Mouse (Mus musculus): ENCODE data around the gene B2m. TPM values are rescaled to one million over a fixed set of nuclear protein-coding genes. Genes with fewer than 3 reads are reported as not detected.
A peak's percentile ranks its signal among the peaks of the same experiment; 100 is the strongest.
"Not testable (repeated sequence)": the region's sequence is repeated elsewhere in the genome, so short reads cannot be mapped to it uniquely, and the experiment has no call there.

B2m gene
- 202 and 246 TPM in 2 replicates for polyA plus RNA-seq (2014; fragmentation: Nextera tagmentation; extraction: Ambion mirVana)

DNA sequence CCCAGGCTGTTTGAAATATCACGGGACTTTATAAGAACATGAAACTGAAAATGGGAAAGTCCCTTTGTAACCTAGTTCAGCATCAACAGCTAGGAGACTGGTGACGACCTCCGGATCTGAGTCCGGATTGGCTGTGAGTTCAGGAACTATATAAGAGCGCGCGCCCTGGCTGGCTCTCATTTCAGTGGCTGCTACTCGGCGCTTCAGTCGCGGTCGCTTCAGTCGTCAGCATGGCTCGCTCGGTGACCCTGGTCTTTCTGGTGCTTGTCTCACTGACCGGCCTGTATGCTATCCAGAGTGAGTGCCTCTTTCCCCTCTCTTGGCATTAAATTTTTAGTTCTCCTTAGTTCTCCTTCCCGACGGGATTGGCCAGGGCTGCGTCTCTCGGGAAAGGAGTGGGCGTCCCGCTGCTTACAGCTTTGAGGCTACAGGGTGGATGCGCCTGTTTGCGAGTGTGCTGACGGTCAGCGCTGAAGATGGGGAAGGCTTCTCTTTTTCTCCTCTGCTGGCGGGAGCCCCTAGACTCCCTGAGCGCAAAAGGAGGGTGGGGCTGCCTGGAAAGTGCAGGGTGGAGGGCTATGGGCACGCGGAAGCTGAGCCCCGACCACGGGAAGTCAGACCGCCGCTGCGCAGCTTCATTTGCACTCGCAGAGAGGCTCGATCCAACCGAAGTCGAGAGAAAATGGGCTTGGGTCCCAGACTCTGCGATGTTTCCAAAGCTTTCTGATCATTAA is at the start of gene B2m:
Gene B2m (plus strand): TSS at position 179 of the 734 bp plus-strand sequence.
- H3K27ac ChIP-seq (ENCODE audit: low read depth, low read length): peak within 1 kb of the TSS; percentile 66; the same call in 1 of the 2 replicates
- peak within 1 kb of the TSS; percentile 86 for H3K4me2 ChIP-seq (replicated peaks; ENCODE audit: low read depth, low read length)
- under 1% methylated on average over 39 of the region's 40 CpGs for WGBS
- ATAC-seq (ENCODE audit: low FRiP score, low TSS enrichment): peak; percentile 98
- peaks cover 10% of the 10 kb centered on the region; the same call in 1 of the 2 replicates for H3K36me3 ChIP-seq (ENCODE audit: control insufficient read depth, insufficient read depth, low read length)
- H3K4me3 ChIP-seq (ENCODE audit: low read length): peak within 1 kb of the TSS; percentile 63
- peak within 1 kb of the TSS; percentile 72 for H3K9ac ChIP-seq (ENCODE audit: low read depth, low read length)
- 0 out of 2 replicates have a peak, but pooled peaks cover 8% of the 10 kb centered on the region for H3K4me1 ChIP-seq (ENCODE audit: control insufficient read depth, insufficient read depth, low read length)
- no peaks in the 10 kb centered on the region for H3K9me3 ChIP-seq (ENCODE audit: control insufficient read depth, low read length)
- no peaks in the 10 kb centered on the region for H3K27me3 ChIP-seq (ENCODE audit: control insufficient read depth, insufficient read depth, low read length)

DNA sequence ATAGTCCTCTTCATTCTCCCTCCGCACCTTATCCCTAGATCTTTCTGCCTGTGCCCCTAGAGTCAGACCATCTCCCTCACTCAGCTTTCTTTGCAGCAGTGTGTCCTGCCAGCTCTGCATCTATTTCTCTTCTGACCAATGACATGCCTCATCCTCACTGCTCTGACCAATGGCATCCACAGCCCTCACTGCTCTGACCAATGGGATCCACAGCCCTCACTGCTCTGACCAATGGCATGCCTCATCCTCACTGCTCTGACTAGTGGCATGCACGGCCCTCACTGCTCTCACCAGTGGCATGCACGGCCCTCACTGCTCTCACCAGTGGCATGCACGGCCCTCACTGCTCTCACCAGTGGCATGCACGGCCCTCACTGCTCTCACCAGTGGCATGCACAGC is 49.8 kb upstream of the B2m start:
- H3K4me2 ChIP-seq (replicated peaks; ENCODE audit: low read depth, low read length); H3K9me3 ChIP-seq (ENCODE audit: control insufficient read depth, low read length); H3K4me1 ChIP-seq (ENCODE audit: control insufficient read depth, insufficient read depth, low read length); ATAC-seq (ENCODE audit: low FRiP score, low TSS enrichment); H3K27me3 ChIP-seq (ENCODE audit: control insufficient read depth, insufficient read depth, low read length); H3K4me3 ChIP-seq (ENCODE audit: low read length); H3K9ac ChIP-seq (ENCODE audit: low read depth, low read length); H3K27ac ChIP-seq (ENCODE audit: low read depth, low read length): not testable (repeated sequence)
- 90% methylated on average over 5 of the region's 5 CpGs for WGBS
- peaks cover 69% of the 10 kb centered on the region for H3K36me3 ChIP-seq (ENCODE audit: control insufficient read depth, insufficient read depth, low read length)

DNA sequence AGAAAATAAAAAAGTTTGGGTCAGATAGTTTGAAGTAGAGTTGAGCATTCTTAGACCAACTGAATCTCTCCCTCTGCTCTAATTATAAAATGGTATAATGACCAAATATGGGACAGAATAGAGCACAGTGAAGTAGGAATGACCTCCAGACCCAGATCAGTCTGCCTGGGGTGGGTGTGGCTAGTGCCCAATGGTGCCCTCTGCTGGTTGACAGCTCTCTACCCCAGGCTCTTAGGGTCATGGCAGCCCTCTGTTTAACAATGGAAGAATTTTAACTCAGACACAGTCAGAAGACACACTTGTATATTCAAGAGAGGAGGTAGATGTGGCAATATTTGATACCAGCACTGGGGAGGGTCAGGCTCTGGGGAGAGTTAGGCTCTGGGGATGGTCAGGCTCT is 45.4 kb upstream of the B2m start:
- H3K4me3 ChIP-seq (ENCODE audit: low read length): no peak overlapping the region
- ATAC-seq (ENCODE audit: low FRiP score, low TSS enrichment): no peak
- H3K4me1 ChIP-seq (ENCODE audit: control insufficient read depth, insufficient read depth, low read length): no peaks in the 10 kb centered on the region
- H3K27ac ChIP-seq (ENCODE audit: low read depth, low read length): no peak overlapping the region
- no peaks in the 10 kb centered on the region for H3K9me3 ChIP-seq (ENCODE audit: control insufficient read depth, low read length)
- H3K4me2 ChIP-seq (replicated peaks; ENCODE audit: low read depth, low read length): no peak overlapping the region
- H3K9ac ChIP-seq (ENCODE audit: low read depth, low read length): no peak overlapping the region
- H3K36me3 ChIP-seq (ENCODE audit: control insufficient read depth, insufficient read depth, low read length): peaks cover 49% of the 10 kb centered on the region
- no peaks in the 10 kb centered on the region for H3K27me3 ChIP-seq (ENCODE audit: control insufficient read depth, insufficient read depth, low read length)

DNA sequence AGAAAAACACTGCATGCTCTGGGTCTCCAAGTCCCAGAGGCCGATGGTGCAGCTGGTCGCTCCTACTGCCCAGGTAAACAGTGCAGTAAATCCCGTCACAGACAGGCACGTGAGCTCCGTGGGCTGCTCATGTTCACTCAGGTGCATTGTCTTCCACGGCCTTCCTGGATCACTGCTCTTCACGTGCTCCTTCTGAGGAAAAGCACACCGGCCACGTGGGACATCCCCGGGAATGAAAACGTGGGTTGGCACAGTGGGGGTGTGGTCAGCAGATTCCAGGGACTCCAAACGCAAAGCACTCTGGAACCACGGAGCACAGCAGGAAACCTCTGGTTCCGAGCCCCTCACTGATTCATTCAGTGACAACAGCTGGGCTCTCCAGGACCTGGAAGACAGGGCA is 39.4 kb upstream of the B2m start:
- H3K4me3 ChIP-seq (ENCODE audit: low read length): no peak overlapping the region
- no peak overlapping the region for H3K4me2 ChIP-seq (replicated peaks; ENCODE audit: low read depth, low read length)
- ATAC-seq (ENCODE audit: low FRiP score, low TSS enrichment): no peak
- no peaks in the 10 kb centered on the region for H3K9me3 ChIP-seq (ENCODE audit: control insufficient read depth, low read length)
- H3K4me1 ChIP-seq (ENCODE audit: control insufficient read depth, insufficient read depth, low read length): no peaks in the 10 kb centered on the region
- 74% methylated on average over 14 of the region's 14 CpGs for WGBS
- no peak overlapping the region for H3K9ac ChIP-seq (ENCODE audit: low read depth, low read length)
- H3K27ac ChIP-seq (ENCODE audit: low read depth, low read length): no peak overlapping the region
- peaks cover 34% of the 10 kb centered on the region for H3K36me3 ChIP-seq (ENCODE audit: control insufficient read depth, insufficient read depth, low read length)
- no peaks in the 10 kb centered on the region for H3K27me3 ChIP-seq (ENCODE audit: control insufficient read depth, insufficient read depth, low read length)

DNA sequence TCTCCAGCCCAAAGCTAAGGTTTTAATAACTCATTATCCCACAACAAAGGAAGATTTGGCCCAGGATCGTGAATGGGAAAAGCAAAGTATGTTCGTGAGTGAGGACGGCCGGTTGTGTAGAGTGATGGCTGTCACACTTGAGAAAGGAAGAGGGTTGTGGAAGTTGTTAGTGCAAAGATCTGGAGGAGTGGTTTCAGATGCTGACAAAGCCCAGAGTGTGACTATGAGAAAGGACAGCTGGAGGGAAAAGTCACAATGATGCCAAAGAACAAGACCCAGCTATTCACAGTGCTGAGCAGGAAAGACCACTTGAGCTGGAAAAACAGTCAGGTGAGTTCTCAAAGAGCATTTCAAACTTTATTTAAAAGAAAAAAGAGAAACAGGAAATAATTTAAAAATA is 37.8 kb upstream of the B2m start:
- Histone ChIP-seq H3K9me3 (ENCODE audit: control insufficient read depth, low read length) (no peaks in the 10 kb centered on the region), H3K4me3 (ENCODE audit: low read length) (no peak overlapping the region), H3K9ac (ENCODE audit: low read depth, low read length) (no peak overlapping the region), H3K27me3 (ENCODE audit: control insufficient read depth, insufficient read depth, low read length) (no peaks in the 10 kb centered on the region), H3K4me1 (ENCODE audit: control insufficient read depth, insufficient read depth, low read length) (no peaks in the 10 kb centered on the region), H3K27ac (ENCODE audit: low read depth, low read length) (no peak overlapping the region), H3K36me3 (ENCODE audit: control insufficient read depth, insufficient read depth, low read length) (peaks cover 38% of the 10 kb centered on the region), H3K4me2 (replicated peaks; ENCODE audit: low read depth, low read length) (no peak overlapping the region)
- no peak for ATAC-seq (ENCODE audit: low FRiP score, low TSS enrichment)
- WGBS: 82% methylated on average over 4 of the region's 4 CpGs

DNA sequence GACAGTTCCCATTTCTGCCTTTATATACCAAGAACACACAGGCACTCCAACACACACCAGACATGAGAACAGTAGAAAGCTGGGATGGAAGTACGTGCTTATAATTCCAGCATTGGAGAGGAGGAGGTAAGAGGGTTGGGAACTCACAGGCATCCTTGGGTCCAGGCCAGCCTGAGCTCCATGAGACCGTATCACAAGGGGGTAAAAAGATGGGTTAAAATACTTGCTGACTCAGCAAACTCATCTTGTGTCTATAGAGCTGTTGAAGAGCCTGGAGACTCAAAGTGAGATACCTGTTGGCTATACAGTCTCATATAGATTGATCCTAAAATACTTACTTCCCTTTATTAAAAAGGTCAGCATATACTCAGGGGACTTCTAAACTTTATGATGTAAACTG is 30.6 kb upstream of the B2m start:
- H3K4me2 ChIP-seq (replicated peaks; ENCODE audit: low read depth, low read length): peak overlapping the region; percentile 59
- H3K9ac ChIP-seq (ENCODE audit: low read depth, low read length): no peak overlapping the region
- no peak for ATAC-seq (ENCODE audit: low FRiP score, low TSS enrichment)
- H3K27ac ChIP-seq (ENCODE audit: low read depth, low read length): no peak overlapping the region
- H3K4me3 ChIP-seq (ENCODE audit: low read length): no peak overlapping the region; the same call in 1 of the 2 replicates
- no peaks in the 10 kb centered on the region for H3K9me3 ChIP-seq (ENCODE audit: control insufficient read depth, low read length)
- 89% methylated on average over 2 of the region's 2 CpGs for WGBS
- peaks cover 15% of the 10 kb centered on the region; the same call in 1 of the 2 replicates for H3K36me3 ChIP-seq (ENCODE audit: control insufficient read depth, insufficient read depth, low read length)
- H3K27me3 ChIP-seq (ENCODE audit: control insufficient read depth, insufficient read depth, low read length): no peaks in the 10 kb centered on the region
- peaks cover 7% of the 10 kb centered on the region for H3K4me1 ChIP-seq (ENCODE audit: control insufficient read depth, insufficient read depth, low read length)

DNA sequence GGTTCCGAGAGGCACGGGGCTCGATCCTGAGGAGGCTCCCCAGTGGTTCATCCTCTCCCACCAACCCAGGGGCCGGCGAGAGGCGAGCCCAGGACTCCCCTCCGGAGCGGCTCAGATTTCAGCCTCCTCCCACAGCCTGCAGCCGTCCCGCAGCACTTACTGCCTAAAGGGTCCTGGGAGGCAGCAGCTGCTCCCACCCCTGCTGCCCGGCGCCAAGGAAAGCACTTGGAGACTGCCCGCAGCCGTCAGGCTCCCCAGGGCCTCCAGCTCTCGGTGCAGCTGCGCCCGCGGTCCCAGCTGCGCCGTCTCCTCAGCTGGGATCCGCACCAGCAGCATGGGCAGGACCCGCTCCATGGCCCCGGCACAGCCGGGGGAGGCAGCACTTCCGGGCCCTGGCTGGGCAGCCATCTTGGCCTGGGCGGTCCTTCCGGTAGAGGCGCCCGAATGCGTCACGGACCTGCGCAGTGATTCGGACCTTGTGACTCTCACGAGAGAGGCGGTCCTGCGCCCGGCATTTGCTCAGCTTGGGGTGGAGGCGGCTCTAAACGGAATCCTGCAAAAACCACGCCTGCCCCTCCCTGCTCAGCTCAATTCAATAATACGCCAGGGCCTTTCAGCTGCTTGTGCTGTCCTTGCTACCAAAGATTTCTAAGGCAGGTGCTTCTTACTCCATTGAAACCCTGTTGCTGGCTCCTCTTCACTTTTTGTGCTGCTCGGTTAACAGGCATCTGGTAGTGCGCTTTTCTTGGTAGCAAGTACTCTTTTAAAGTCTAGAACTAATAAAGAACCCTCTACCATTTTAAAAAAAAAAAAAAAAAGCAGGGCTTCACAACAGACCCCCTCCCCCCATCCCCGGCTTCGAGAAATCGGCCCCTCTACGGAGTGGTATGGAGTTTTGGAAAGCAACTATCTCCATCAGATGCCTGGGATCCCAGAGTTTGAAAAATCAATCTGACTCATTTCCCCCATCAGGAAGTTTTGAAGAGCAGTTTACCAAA is 29.2 kb upstream of the B2m start, which contains the start of gene Spg11:
Gene Spg11 (minus strand): TSS at position 426 of the 998 bp plus-strand sequence.
- peaks cover 9% of the 10 kb centered on the region; the same call in 1 of the 2 replicates for H3K36me3 ChIP-seq (ENCODE audit: control insufficient read depth, insufficient read depth, low read length)
- H3K9me3 ChIP-seq (ENCODE audit: control insufficient read depth, low read length): no peaks in the 10 kb centered on the region
- H3K9ac ChIP-seq (ENCODE audit: low read depth, low read length): peak within 1 kb of the TSS; percentile 90
- H3K4me3 ChIP-seq (ENCODE audit: low read length): peak within 1 kb of the TSS; percentile 84
- H3K27me3 ChIP-seq (ENCODE audit: control insufficient read depth, insufficient read depth, low read length): no peaks in the 10 kb centered on the region
- H3K27ac ChIP-seq (ENCODE audit: low read depth, low read length): peak within 1 kb of the TSS; percentile 99
- H3K4me2 ChIP-seq (replicated peaks; ENCODE audit: low read depth, low read length): peak within 1 kb of the TSS; percentile 59
- WGBS: under 1% methylated on average over 47 of the region's 47 CpGs
- H3K4me1 ChIP-seq (ENCODE audit: control insufficient read depth, insufficient read depth, low read length): peaks cover 7% of the 10 kb centered on the region
- ATAC-seq (ENCODE audit: low FRiP score, low TSS enrichment): peak; percentile 100

DNA sequence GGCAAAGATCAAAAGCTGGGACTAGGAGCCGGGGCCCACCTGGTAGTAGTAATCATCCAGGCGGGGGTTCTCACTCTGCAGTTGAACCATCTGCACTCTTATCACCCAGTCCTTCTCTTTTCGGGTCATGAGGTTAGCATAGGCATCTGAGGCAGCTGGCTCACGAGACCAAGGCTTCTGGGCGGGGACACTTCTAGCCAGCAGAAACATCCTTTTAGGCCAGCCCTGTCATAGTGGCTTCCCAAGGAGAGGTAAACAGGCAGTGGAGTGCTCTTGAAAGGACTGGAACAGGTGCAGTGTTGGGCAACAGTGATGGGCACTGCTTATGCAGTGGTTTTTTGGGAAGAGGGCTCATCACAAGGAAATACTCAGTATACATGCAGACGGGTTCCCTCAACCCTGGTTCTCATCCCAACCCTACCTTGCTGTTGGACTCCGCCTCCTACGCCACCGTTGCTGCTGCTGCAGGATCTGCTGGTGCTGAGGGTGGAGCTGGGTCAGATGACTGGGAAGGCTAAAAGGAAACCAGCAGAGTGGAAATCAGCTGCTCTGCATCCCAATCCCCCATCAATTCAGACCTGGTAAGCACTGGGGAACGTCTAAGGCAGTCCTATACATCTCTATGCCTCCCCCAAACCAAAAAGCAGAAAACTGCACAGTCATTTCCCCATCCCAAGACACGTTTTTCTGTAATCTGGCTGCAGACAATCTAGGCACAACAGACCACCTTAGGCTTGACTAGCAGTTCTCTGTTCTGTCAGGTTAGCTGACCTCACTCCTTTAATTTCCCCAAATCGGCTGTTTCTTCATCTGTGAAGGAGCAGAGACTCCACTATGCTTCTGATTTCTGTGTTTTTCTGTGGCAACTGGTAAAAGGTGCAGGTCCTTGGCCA is 21.6 kb upstream of the B2m start:
- no peaks in the 10 kb centered on the region for H3K9me3 ChIP-seq (ENCODE audit: control insufficient read depth, low read length)
- WGBS: 57% methylated on average over 12 of the region's 12 CpGs
- H3K27me3 ChIP-seq (ENCODE audit: control insufficient read depth, insufficient read depth, low read length): no peaks in the 10 kb centered on the region
- no peak for ATAC-seq (ENCODE audit: low FRiP score, low TSS enrichment)
- H3K36me3 ChIP-seq (ENCODE audit: control insufficient read depth, insufficient read depth, low read length): no peaks in the 10 kb centered on the region
- no peak overlapping the region for H3K9ac ChIP-seq (ENCODE audit: low read depth, low read length)
- H3K27ac ChIP-seq (ENCODE audit: low read depth, low read length): no peak overlapping the region
- H3K4me2 ChIP-seq (replicated peaks; ENCODE audit: low read depth, low read length): no peak overlapping the region
- H3K4me1 ChIP-seq (ENCODE audit: control insufficient read depth, insufficient read depth, low read length): peaks cover 4% of the 10 kb centered on the region; the same call in 1 of the 2 replicates
- no peak overlapping the region for H3K4me3 ChIP-seq (ENCODE audit: low read length)
